43 mouse cellular contexts compared by ENCODE assay signal in the genomic region with DNA sequence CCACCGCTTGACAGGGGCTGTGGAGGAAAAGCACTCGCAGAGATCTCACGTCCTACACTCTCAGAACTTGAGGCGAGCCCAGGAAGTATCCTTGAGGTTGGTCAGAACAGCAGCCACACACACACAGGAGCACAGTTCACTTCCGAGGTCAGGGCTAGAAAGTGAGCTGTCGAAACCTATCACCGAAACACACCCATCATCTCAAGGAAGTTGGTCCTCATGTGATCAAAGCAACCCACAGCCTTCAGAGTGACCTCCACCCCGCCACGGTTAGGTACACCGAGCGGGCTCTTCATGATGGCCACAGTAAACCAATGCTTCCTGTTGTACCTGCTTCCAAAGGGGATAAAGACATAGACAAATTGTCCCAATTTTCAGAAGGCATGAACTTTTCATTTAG. TPM values are rescaled to one million over a fixed set of nuclear protein-coding genes. Genes with fewer than 3 reads are reported as not detected.
"Had no signal": no experiment of that assay in that cellular context is flagged by ENCODE, and none has a peak within 500 bp of the region (broad histone marks: within the 10 kb centered on the region; RNA-seq: fewer than 3 reads in every experiment).

No protein-coding gene starts in this region.

- H3K4me1 ChIP-seq: heart, embryonic 10.5 days; heart, embryonic 12.5 days; hindbrain, embryonic 12.5 days; intestine, embryonic 15.5 days; limb, embryonic 13.5 days; limb, embryonic 15.5 days; liver, embryonic 12.5 days had no signal

- DNase-seq: gastrocnemius, adult 2 months; gastrocnemius, postnatal 10 days; gastrocnemius, postnatal 25 days; heart, adult 18-20 months; heart, postnatal 10 days; heart, postnatal 4 days; kidney, adult 18-20 months; kidney, adult 8-10 months; kidney, postnatal 10 days; kidney, postnatal 25 days; kidney, postnatal 4 days; layer of hippocampus, postnatal 36 days; left cerebral cortex, postnatal 4 days had no signal

- H3K4me3 ChIP-seq: gastrocnemius, adult 2 months; heart, embryonic 10.5 days; heart, embryonic 12.5 days; hindbrain, embryonic 10.5 days; hindbrain, embryonic 12.5 days; intestine, embryonic 15.5 days; layer of hippocampus, adult 2 months; limb, embryonic 13.5 days; limb, embryonic 15.5 days; liver, embryonic 12.5 days had no signal

- H3K36me3 ChIP-seq: heart, embryonic 10.5 days; heart, embryonic 12.5 days; hindbrain, embryonic 10.5 days; hindbrain, embryonic 12.5 days; intestine, embryonic 15.5 days; limb, embryonic 13.5 days; limb, embryonic 15.5 days; liver, embryonic 12.5 days had no signal

- H3K4me2 ChIP-seq: heart, embryonic 12.5 days; hindbrain, embryonic 12.5 days; hindbrain, embryonic 14.5 days; intestine, embryonic 15.5 days; limb, embryonic 13.5 days; limb, embryonic 15.5 days; liver, embryonic 12.5 days had no signal

- H3K27ac ChIP-seq: gastrocnemius, adult 2 months; heart, embryonic 10.5 days; hindbrain, embryonic 10.5 days; hindbrain, embryonic 12.5 days; hindbrain, embryonic 14.5 days; intestine, embryonic 15.5 days; layer of hippocampus, adult 2 months; limb, embryonic 13.5 days; limb, embryonic 15.5 days; liver, embryonic 12.5 days; liver, embryonic 14.5 days had no signal

- H3K27me3 ChIP-seq: hindbrain, embryonic 12.5 days had no signal

- H3K9ac ChIP-seq: heart, embryonic 12.5 days; hindbrain, embryonic 12.5 days; hindbrain, embryonic 14.5 days; intestine, embryonic 15.5 days; limb, embryonic 13.5 days; limb, embryonic 15.5 days; liver, embryonic 12.5 days; liver, embryonic 14.5 days had no signal

- H3K9me3 ChIP-seq: heart, embryonic 10.5 days; heart, embryonic 12.5 days; hindbrain, embryonic 10.5 days; hindbrain, embryonic 12.5 days; intestine, embryonic 15.5 days; limb, embryonic 13.5 days; limb, embryonic 15.5 days; liver, embryonic 12.5 days had no signal

RNA-seq across cellular contexts. Expression of a gene that starts 3.1 kb away (rescaled TPM):
- total RNA-seq: gastrocnemius, adult 2 months; gastrocnemius, postnatal 10 days; gastrocnemius, postnatal 25 days; gastrocnemius, postnatal 4 days; granulocyte monocyte progenitor cell, adult 5-6 weeks; heart, adult 18-20 months; heart, adult 8-10 months; heart, postnatal 10 days; heart, postnatal 25 days; heart, postnatal 4 days; layer of hippocampus, adult 2 months; layer of hippocampus, postnatal 10 days; layer of hippocampus, postnatal 36 days; left cerebral cortex, adult 18-20 months; left cerebral cortex, adult 8-10 months; left cerebral cortex, postnatal 10 days; left cerebral cortex, postnatal 25 days; left cerebral cortex, postnatal 4 days; liver, adult 2 months had no signal
- polyA plus RNA-seq: heart, embryonic 10.5 days; heart, embryonic 12.5 days; heart, embryonic 14.5 days; heart, embryonic 16.5 days; hindbrain, embryonic 10.5 days; hindbrain, embryonic 12.5 days; hindbrain, embryonic 14.5 days; hindbrain, embryonic 16.5 days; inflammation-experienced regulatory T-cells, adult 6 months; intestine, embryonic 15.5 days; intestine, postnatal 0 days; kidney, embryonic 14.5 days; kidney, embryonic 16.5 days; limb, embryonic 11.5 days; limb, embryonic 13.5 days; limb, embryonic 15.5 days; liver, adult 2 months; liver, embryonic 12.5 days; liver, embryonic 14.5 days; liver, embryonic 16.5 days had no signal

RNA-seq across cellular contexts. Expression of a gene that starts 19.5 kb away (rescaled TPM):
- total RNA-seq: gastrocnemius, adult 2 months; gastrocnemius, postnatal 10 days; gastrocnemius, postnatal 25 days; gastrocnemius, postnatal 4 days; granulocyte monocyte progenitor cell, adult 5-6 weeks; heart, adult 18-20 months; heart, adult 8-10 months; heart, postnatal 10 days; heart, postnatal 25 days; heart, postnatal 4 days; layer of hippocampus, adult 2 months; layer of hippocampus, postnatal 10 days; layer of hippocampus, postnatal 36 days; left cerebral cortex, adult 18-20 months; left cerebral cortex, adult 8-10 months; left cerebral cortex, postnatal 10 days; left cerebral cortex, postnatal 25 days; left cerebral cortex, postnatal 4 days; liver, adult 2 months had no signal
- polyA plus RNA-seq: heart, embryonic 10.5 days; heart, embryonic 12.5 days; heart, embryonic 14.5 days; heart, embryonic 16.5 days; hindbrain, embryonic 10.5 days; hindbrain, embryonic 12.5 days; hindbrain, embryonic 14.5 days; hindbrain, embryonic 16.5 days; inflammation-experienced regulatory T-cells, adult 6 months; intestine, embryonic 15.5 days; intestine, postnatal 0 days; kidney, embryonic 14.5 days; kidney, embryonic 16.5 days; limb, embryonic 11.5 days; limb, embryonic 13.5 days; limb, embryonic 15.5 days; liver, adult 2 months; liver, embryonic 12.5 days; liver, embryonic 14.5 days; liver, embryonic 16.5 days had no signal

RNA-seq across cellular contexts. Expression of a gene that starts 30.5 kb away (rescaled TPM):
- total RNA-seq: gastrocnemius, adult 2 months; gastrocnemius, postnatal 10 days; gastrocnemius, postnatal 25 days; gastrocnemius, postnatal 4 days; granulocyte monocyte progenitor cell, adult 5-6 weeks; heart, adult 18-20 months; heart, adult 8-10 months; heart, postnatal 10 days; heart, postnatal 25 days; heart, postnatal 4 days; layer of hippocampus, adult 2 months; layer of hippocampus, postnatal 10 days; layer of hippocampus, postnatal 36 days; left cerebral cortex, adult 18-20 months; left cerebral cortex, adult 8-10 months; left cerebral cortex, postnatal 10 days; left cerebral cortex, postnatal 25 days; left cerebral cortex, postnatal 4 days; liver, adult 2 months had no signal
- polyA plus RNA-seq: heart, embryonic 10.5 days; heart, embryonic 12.5 days; heart, embryonic 14.5 days; heart, embryonic 16.5 days; hindbrain, embryonic 10.5 days; hindbrain, embryonic 12.5 days; hindbrain, embryonic 14.5 days; hindbrain, embryonic 16.5 days; inflammation-experienced regulatory T-cells, adult 6 months; intestine, embryonic 15.5 days; intestine, postnatal 0 days; kidney, embryonic 14.5 days; kidney, embryonic 16.5 days; limb, embryonic 11.5 days; limb, embryonic 13.5 days; limb, embryonic 15.5 days; liver, adult 2 months; liver, embryonic 12.5 days; liver, embryonic 14.5 days; liver, embryonic 16.5 days had no signal

RNA-seq across cellular contexts. Expression of a gene that starts 55.7 kb away (rescaled TPM):
- total RNA-seq: gastrocnemius, adult 2 months; gastrocnemius, postnatal 10 days; gastrocnemius, postnatal 25 days; gastrocnemius, postnatal 4 days; granulocyte monocyte progenitor cell, adult 5-6 weeks; heart, adult 18-20 months; heart, adult 8-10 months; heart, postnatal 10 days; heart, postnatal 25 days; heart, postnatal 4 days; layer of hippocampus, adult 2 months; layer of hippocampus, postnatal 10 days; layer of hippocampus, postnatal 36 days; left cerebral cortex, adult 18-20 months; left cerebral cortex, adult 8-10 months; left cerebral cortex, postnatal 10 days; left cerebral cortex, postnatal 25 days; left cerebral cortex, postnatal 4 days; liver, adult 2 months had no signal
- polyA plus RNA-seq: heart, embryonic 10.5 days; heart, embryonic 12.5 days; heart, embryonic 14.5 days; heart, embryonic 16.5 days; hindbrain, embryonic 10.5 days; hindbrain, embryonic 12.5 days; hindbrain, embryonic 14.5 days; hindbrain, embryonic 16.5 days; inflammation-experienced regulatory T-cells, adult 6 months; intestine, embryonic 15.5 days; intestine, postnatal 0 days; kidney, embryonic 14.5 days; kidney, embryonic 16.5 days; limb, embryonic 11.5 days; limb, embryonic 13.5 days; limb, embryonic 15.5 days; liver, adult 2 months; liver, embryonic 12.5 days; liver, embryonic 14.5 days; liver, embryonic 16.5 days had no signal
